Comparison of ENCODE assay signal across 9 mouse cellular contexts in the genomic region with DNA sequence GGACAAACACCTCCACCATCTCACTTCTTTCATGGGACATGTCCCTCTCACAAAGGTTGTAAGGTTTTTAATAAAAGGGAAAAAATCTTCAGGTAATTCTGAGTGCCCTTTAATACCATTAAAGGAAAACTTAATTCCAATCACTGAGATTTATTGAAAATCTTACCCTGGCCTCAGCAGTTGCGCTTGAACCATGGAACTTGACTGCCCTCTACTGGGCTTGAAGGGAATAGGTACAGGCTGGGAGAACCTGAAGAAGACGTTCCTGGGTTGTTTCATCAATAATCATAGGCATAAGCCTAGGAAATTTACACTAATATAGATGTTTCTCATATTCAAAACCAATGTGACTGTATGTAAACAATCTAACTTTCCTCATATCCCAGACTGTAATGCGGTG.
DNase-seq lines count a peak whose midpoint lies in the region; ATAC-seq and TF ChIP-seq lines count a peak whose summit lies in the region.
"Had no signal": no experiment of that assay in that cellular context is flagged by ENCODE, and none has a peak within 500 bp of the region (broad histone marks: within the 10 kb centered on the region; RNA-seq: fewer than 3 reads in every experiment).

No protein-coding gene starts in this region.

- H3K4me2 ChIP-seq in midbrain, embryonic 13.5 days (replicated peaks), result no peak overlapping the region
- H3K4me2 ChIP-seq: liver, embryonic 13.5 days had no signal

- DNase-seq in heart, adult 2 months, result peak; percentile 25 to 38
- no peak for DNase-seq in heart, postnatal 25 days (ENCODE audit: low spot score)
- no peak for DNase-seq in Patski (ENCODE audit: low read depth, low spot score)
- DNase-seq in embryo, embryonic 10 days (ENCODE audit: low spot score), result peak; percentile 76
- peak; percentile 64 for DNase-seq in heart, postnatal 4 days
- peak; percentile 21 to 49 for DNase-seq in layer of hippocampus, postnatal 36 days
- DNase-seq: liver, embryonic 13.5 days had no signal

- peak; percentile 98 for TF ChIP-seq CTCF in heart, adult 2 months (IDR thresholded peaks at IDR 0.05)
- TF ChIP-seq CTCF in Patski (IDR thresholded peaks at IDR 0.05), result peak; percentile 75

- intact Hi-C loops in heart, adult 2 months (cut with DNase I), result loop anchor here (2.0 to 10.0 kb wide), 6 partner anchors 160 to 1522 kb away; no protein-coding TSS in a partner anchor
- intact Hi-C loops in heart, postnatal 25 days (cut with DNase I), result loop anchor here (1.0 to 10.0 kb wide), 7 partner anchors 90 to 1522 kb away; no protein-coding TSS in a partner anchor

- no peak for TF ChIP-seq POLR2A in heart, adult 2 months (IDR thresholded peaks at IDR 0.05; ENCODE audit: insufficient read depth, low read depth, low read length)

- no peak overlapping the region for H3K27ac ChIP-seq in heart, adult 2 months
- H3K27ac ChIP-seq in midbrain, embryonic 13.5 days, result no peak overlapping the region
- H3K27ac ChIP-seq: liver, embryonic 13.5 days had no signal

- peak; percentile 71 for TF ChIP-seq EP300 in heart, adult 2 months (IDR thresholded peaks at IDR 0.05; ENCODE audit: insufficient read depth, low read depth, low read length)

- no peaks in the 10 kb centered on the region for H3K4me1 ChIP-seq in heart, adult 2 months (ENCODE audit: control insufficient read depth, insufficient read depth, low read length)
- peaks cover 15% of the 10 kb centered on the region for H3K4me1 ChIP-seq in midbrain, embryonic 13.5 days (replicated peaks)
- H3K4me1 ChIP-seq: liver, embryonic 13.5 days had no signal

- CTCF ChIA-PET in Patski (lab: Charles Lee), result no interaction called here

- H3K4me3 ChIP-seq in heart, adult 2 months, result no peak overlapping the region
- H3K4me3 ChIP-seq in midbrain, embryonic 13.5 days (replicated peaks), result no peak overlapping the region
- H3K4me3 ChIP-seq: liver, embryonic 13.5 days had no signal

- POLR2A ChIA-PET in Patski (lab: Charles Lee), result no interaction called here

- H3K9me3 ChIP-seq in midbrain, embryonic 13.5 days, result no peaks in the 10 kb centered on the region
- H3K9me3 ChIP-seq: liver, embryonic 13.5 days had no signal

- no peaks in the 10 kb centered on the region for H3K27me3 ChIP-seq in heart, adult 2 months (ENCODE audit: control insufficient read depth, insufficient read depth, low read length)
- peaks cover 16% of the 10 kb centered on the region for H3K27me3 ChIP-seq in Patski
- H3K27me3 ChIP-seq in midbrain, embryonic 13.5 days, result peaks cover 5% of the 10 kb centered on the region; the same call in 1 of the 2 replicates
- H3K27me3 ChIP-seq: liver, embryonic 13.5 days had no signal

- in situ Hi-C loops in Patski (cut with MboI; ENCODE audit: low pct_unique_long_range_greater_than_20kb), result loop anchor here (5.0 to 25.0 kb wide), 4 partner anchors 280 to 1505 kb away; a partner anchor contains a TSS

- no peak for ATAC-seq in Patski
- ATAC-seq in midbrain, embryonic 13.5 days, result peak; percentile 41; the same call in 1 of the 2 replicates
- no peak for ATAC-seq in erythroblast, adult 5-6 weeks (replicated peaks; ENCODE audit: low FRiP score, poor library complexity, severe bottlenecking)

- H3K9ac ChIP-seq in heart, adult 2 months (ENCODE audit: low read depth, low read length), result no peak overlapping the region
- no peak overlapping the region for H3K9ac ChIP-seq in midbrain, embryonic 13.5 days (replicated peaks)
- H3K9ac ChIP-seq: liver, embryonic 13.5 days had no signal

- WGBS in heart, adult 2 months, result 15% methylated on average over 3 of the region's 3 CpGs
- 11% methylated on average over 3 of the region's 3 CpGs for WGBS in midbrain, embryonic 13.5 days

- H3K36me3 ChIP-seq in heart, adult 2 months (ENCODE audit: control insufficient read depth, insufficient read depth, low read length), result no peaks in the 10 kb centered on the region
- no peaks in the 10 kb centered on the region for H3K36me3 ChIP-seq in midbrain, embryonic 13.5 days
- H3K36me3 ChIP-seq: liver, embryonic 13.5 days had no signal

- H3K79me2 ChIP-seq in heart, adult 2 months (replicated peaks; ENCODE audit: control insufficient read depth, insufficient read depth, low read length), result no peaks in the 10 kb centered on the region

Comparison
In these comparisons a context has a peak if more than half of its experiments do, and no peak if none do; other contexts are left out.
1. DNase-seq: peak in heart, adult 2 months (2 of 2), embryo, embryonic 10 days (single experiment), heart, postnatal 4 days (single experiment) and layer of hippocampus, postnatal 36 days (2 of 2); none in heart, postnatal 25 days (single experiment) and Patski (single experiment).